ENCODE assay signal across 25 mouse cellular contexts in the genomic region with DNA sequence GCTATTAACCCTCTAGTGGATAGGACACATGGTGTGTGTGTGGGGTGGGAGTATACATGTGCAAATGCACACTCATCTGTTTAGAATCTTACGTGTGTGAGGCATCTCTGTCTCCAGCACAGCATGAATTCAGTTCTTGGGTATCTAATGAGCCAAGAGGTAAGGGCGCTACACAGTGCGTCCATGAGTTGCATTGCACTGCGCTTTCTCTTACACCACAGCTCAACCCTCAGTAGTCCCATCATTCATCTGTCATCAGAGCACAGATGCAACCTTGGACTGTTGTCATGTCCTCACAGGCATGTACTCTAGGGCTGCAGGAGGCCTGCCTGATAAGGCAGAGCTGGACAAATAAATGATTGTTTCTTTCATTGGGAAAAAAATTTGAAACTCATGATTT. TPM values are rescaled to one million over a fixed set of nuclear protein-coding genes. Genes with fewer than 3 reads are reported as not detected.
DNase-seq lines count a peak whose midpoint lies in the region; ATAC-seq lines count a peak whose summit lies in the region.
"Had no signal": no experiment of that assay in that cellular context is flagged by ENCODE, and none has a peak within 500 bp of the region (broad histone marks: within the 10 kb centered on the region; RNA-seq: fewer than 3 reads in every experiment).

No protein-coding gene starts in this region.

- no peak for DNase-seq in hindbrain, embryonic 10.5 days (ENCODE audit: low spot score)
- no peak for DNase-seq in midbrain, embryonic 14.5 days
- DNase-seq in gastrocnemius, postnatal 36 days = no peak
- DNase-seq: adrenal gland, postnatal 14 days; cerebellum, adult 11 months; cerebellum, adult 9-10 months; cerebellum, postnatal 36 days; heart, postnatal 10 days; kidney, postnatal 25 days; lung, adult 18-20 months; lung, postnatal 14 days had no signal

- H3K4me1 ChIP-seq in hindbrain, embryonic 13.5 days (replicated peaks) = peaks cover 27% of the 10 kb centered on the region
- peaks cover 18% of the 10 kb centered on the region for H3K4me1 ChIP-seq in hindbrain, embryonic 10.5 days (replicated peaks)
- H3K4me1 ChIP-seq in midbrain, embryonic 16.5 days (ENCODE audit: control insufficient read depth, insufficient read depth, low read length) = 0 out of 2 replicates have a peak, but pooled peaks cover 9% of the 10 kb centered on the region
- 0 out of 2 replicates have a peak, but pooled peaks cover 6% of the 10 kb centered on the region for H3K4me1 ChIP-seq in midbrain, embryonic 14.5 days (ENCODE audit: control insufficient read depth, insufficient read depth, low read length)
- peaks cover 14% of the 10 kb centered on the region for H3K4me1 ChIP-seq in hindbrain, embryonic 16.5 days (ENCODE audit: control insufficient read depth, insufficient read depth, low read depth, low read length)
- peaks cover 22% of the 10 kb centered on the region for H3K4me1 ChIP-seq in neural tube, embryonic 15.5 days

- no peak overlapping the region for H3K4me3 ChIP-seq in hindbrain, embryonic 13.5 days
- H3K4me3 ChIP-seq in hindbrain, embryonic 10.5 days = no peak overlapping the region
- H3K4me3 ChIP-seq in midbrain, embryonic 16.5 days (ENCODE audit: low read depth, low read length) = no peak overlapping the region
- no peak overlapping the region for H3K4me3 ChIP-seq in midbrain, embryonic 14.5 days (replicated peaks; ENCODE audit: low read depth, low read length)
- no peak overlapping the region for H3K4me3 ChIP-seq in hindbrain, embryonic 16.5 days (ENCODE audit: low read length)
- no peak overlapping the region for H3K4me3 ChIP-seq in neural tube, embryonic 15.5 days (replicated peaks)
- H3K4me3 ChIP-seq: heart, embryonic 13.5 days; limb, embryonic 13.5 days; liver, embryonic 12.5 days; midbrain, embryonic 10.5 days; stomach, embryonic 15.5 days had no signal

- H3K9me3 ChIP-seq in hindbrain, embryonic 13.5 days = no peaks in the 10 kb centered on the region
- no peaks in the 10 kb centered on the region for H3K9me3 ChIP-seq in hindbrain, embryonic 10.5 days
- no peaks in the 10 kb centered on the region for H3K9me3 ChIP-seq in midbrain, embryonic 16.5 days (replicated peaks; ENCODE audit: control insufficient read depth, low read length, poor library complexity, severe bottlenecking)
- H3K9me3 ChIP-seq in midbrain, embryonic 14.5 days (ENCODE audit: control insufficient read depth, low read length) = no peaks in the 10 kb centered on the region
- H3K9me3 ChIP-seq in hindbrain, embryonic 16.5 days (ENCODE audit: control insufficient read depth, low read length) = no peaks in the 10 kb centered on the region
- no peaks in the 10 kb centered on the region for H3K9me3 ChIP-seq in neural tube, embryonic 15.5 days (replicated peaks)
- H3K9me3 ChIP-seq: heart, embryonic 13.5 days; limb, embryonic 13.5 days; liver, embryonic 12.5 days; midbrain, embryonic 10.5 days; stomach, embryonic 15.5 days had no signal

- H3K27me3 ChIP-seq in hindbrain, embryonic 13.5 days = no peaks in the 10 kb centered on the region
- H3K27me3 ChIP-seq in hindbrain, embryonic 10.5 days (ENCODE audit: insufficient read depth, poor library complexity, severe bottlenecking) = no peaks in the 10 kb centered on the region
- no peaks in the 10 kb centered on the region for H3K27me3 ChIP-seq in midbrain, embryonic 16.5 days (ENCODE audit: control insufficient read depth, insufficient read depth, low read depth, low read length)
- no peaks in the 10 kb centered on the region for H3K27me3 ChIP-seq in midbrain, embryonic 14.5 days (ENCODE audit: control insufficient read depth, insufficient read depth, low read length)
- no peaks in the 10 kb centered on the region for H3K27me3 ChIP-seq in hindbrain, embryonic 16.5 days (replicated peaks; ENCODE audit: control insufficient read depth, insufficient read depth, low read length)
- no peaks in the 10 kb centered on the region for H3K27me3 ChIP-seq in neural tube, embryonic 15.5 days (replicated peaks)
- H3K27me3 ChIP-seq: limb, embryonic 13.5 days; liver, embryonic 12.5 days; stomach, embryonic 15.5 days had no signal

- H3K36me3 ChIP-seq in hindbrain, embryonic 13.5 days = no peaks in the 10 kb centered on the region
- H3K36me3 ChIP-seq in hindbrain, embryonic 10.5 days = no peaks in the 10 kb centered on the region
- no peaks in the 10 kb centered on the region for H3K36me3 ChIP-seq in midbrain, embryonic 16.5 days (ENCODE audit: control insufficient read depth, insufficient read depth, low read length)
- no peaks in the 10 kb centered on the region for H3K36me3 ChIP-seq in midbrain, embryonic 14.5 days (ENCODE audit: control insufficient read depth, insufficient read depth, low read length)
- H3K36me3 ChIP-seq in hindbrain, embryonic 16.5 days (ENCODE audit: control insufficient read depth, insufficient read depth, low read length) = no peaks in the 10 kb centered on the region
- no peaks in the 10 kb centered on the region for H3K36me3 ChIP-seq in neural tube, embryonic 15.5 days
- H3K36me3 ChIP-seq: heart, embryonic 13.5 days; limb, embryonic 13.5 days; liver, embryonic 12.5 days; midbrain, embryonic 10.5 days; stomach, embryonic 15.5 days had no signal

- H3K27ac ChIP-seq in hindbrain, embryonic 13.5 days = peak overlapping the region; percentile 72
- H3K27ac ChIP-seq in hindbrain, embryonic 10.5 days = no peak overlapping the region
- H3K27ac ChIP-seq in midbrain, embryonic 16.5 days (ENCODE audit: low read length) = peak overlapping the region; percentile 28; the same call in 1 of the 2 replicates
- no peak overlapping the region; the same call in 1 of the 2 replicates for H3K27ac ChIP-seq in midbrain, embryonic 14.5 days (replicated peaks; ENCODE audit: low read depth, low read length)
- H3K27ac ChIP-seq in hindbrain, embryonic 16.5 days (ENCODE audit: low read depth, low read length) = no peak overlapping the region
- 0 out of 2 replicates have a peak overlapping the region, but pooled peaks have one; percentile 20 for H3K27ac ChIP-seq in neural tube, embryonic 15.5 days (replicated peaks)
- H3K27ac ChIP-seq: heart, embryonic 13.5 days; limb, embryonic 13.5 days; liver, embryonic 12.5 days; midbrain, embryonic 10.5 days; stomach, embryonic 15.5 days had no signal

- no peak overlapping the region for H3K4me2 ChIP-seq in hindbrain, embryonic 13.5 days
- H3K4me2 ChIP-seq in midbrain, embryonic 16.5 days (ENCODE audit: low read length) = no peak overlapping the region
- no peak overlapping the region for H3K4me2 ChIP-seq in midbrain, embryonic 14.5 days (ENCODE audit: low read length)
- no peak overlapping the region for H3K4me2 ChIP-seq in hindbrain, embryonic 16.5 days (ENCODE audit: low read length)
- no peak overlapping the region for H3K4me2 ChIP-seq in neural tube, embryonic 15.5 days
- H3K4me2 ChIP-seq: heart, embryonic 13.5 days; limb, embryonic 13.5 days; liver, embryonic 12.5 days; stomach, embryonic 15.5 days had no signal

- WGBS in hindbrain, embryonic 13.5 days = 63% methylated on average over 4 of the region's 4 CpGs
- 88% methylated on average over 4 of the region's 4 CpGs for WGBS in hindbrain, embryonic 10.5 days
- 73% methylated on average over 4 of the region's 4 CpGs for WGBS in midbrain, embryonic 16.5 days
- WGBS in midbrain, embryonic 14.5 days = 83% methylated on average over 4 of the region's 4 CpGs
- WGBS in hindbrain, embryonic 16.5 days = 74% methylated on average over 4 of the region's 4 CpGs
- WGBS in neural tube, embryonic 15.5 days = 54% methylated on average over 4 of the region's 4 CpGs

- intact Hi-C loops in gastrocnemius, postnatal 36 days (cut with DNase I) = no loop called here

- no peak overlapping the region for H3K9ac ChIP-seq in hindbrain, embryonic 13.5 days
- no peak overlapping the region for H3K9ac ChIP-seq in midbrain, embryonic 16.5 days (ENCODE audit: low read depth, low read length)
- no peak overlapping the region for H3K9ac ChIP-seq in midbrain, embryonic 14.5 days (replicated peaks; ENCODE audit: low read length)
- no peak overlapping the region for H3K9ac ChIP-seq in hindbrain, embryonic 16.5 days (ENCODE audit: low read depth, low read length)
- 0 out of 2 replicates have a peak overlapping the region, but pooled peaks have one; percentile 11 for H3K9ac ChIP-seq in neural tube, embryonic 15.5 days (replicated peaks)
- H3K9ac ChIP-seq: heart, embryonic 13.5 days; limb, embryonic 13.5 days; liver, embryonic 12.5 days; stomach, embryonic 15.5 days had no signal

- 0 out of 2 replicates have a peak, but pooled peaks have one; percentile 57 for ATAC-seq in hindbrain, embryonic 13.5 days (ENCODE audit: low FRiP score)
- ATAC-seq in midbrain, embryonic 16.5 days = 0 out of 2 replicates have a peak, but pooled peaks have one; percentile 32
- ATAC-seq in midbrain, embryonic 14.5 days (ENCODE audit: low FRiP score, low TSS enrichment) = no peak
- peak; percentile 61 for ATAC-seq in hindbrain, embryonic 16.5 days
- no peak for ATAC-seq in neural tube, embryonic 15.5 days (ENCODE audit: low FRiP score)
- ATAC-seq: forebrain, embryonic 14.5 days; intestine, postnatal 0 days; liver, embryonic 12.5 days; Patski had no signal

RNA-seq across cellular contexts. Expression of gene Phc2, which starts 18.0 kb away (rescaled TPM):
- 31.3 and 35.8 TPM in 2 replicates for polyA plus RNA-seq in hindbrain, embryonic 13.5 days (2015; fragmentation: Nextera tagmentation; extraction: Ambion mirVana)
- 41.9 and 62.2 TPM in 2 replicates for polyA plus RNA-seq in hindbrain, embryonic 10.5 days (2016; fragmentation: Nextera tagmentation; extraction: Ambion mirVana)
- 19.5 and 22.6 TPM in 2 replicates for polyA plus RNA-seq in midbrain, embryonic 16.5 days (2015; fragmentation: Nextera tagmentation; extraction: Ambion mirVana)
- 48.4 and 54.2 TPM in 2 replicates for polyA plus RNA-seq in midbrain, embryonic 14.5 days (2014; fragmentation: Nextera tagmentation; extraction: Ambion mirVana)
- 19.9 and 23.5 TPM in 2 replicates for polyA plus RNA-seq in hindbrain, embryonic 16.5 days (2015; fragmentation: Nextera tagmentation; extraction: Ambion mirVana)
- polyA plus RNA-seq in neural tube, embryonic 15.5 days (2015; fragmentation: Nextera tagmentation; extraction: Ambion mirVana) = 47.6 and 54.5 TPM in 2 replicates
- 10 to 100 TPM; 15.5 to 17.8 TPM for total RNA-seq in gastrocnemius, postnatal 36 days (2021)

RNA-seq across cellular contexts. Expression of gene Tlr12, which starts 54.1 kb away (rescaled TPM):
- polyA plus RNA-seq in hindbrain, embryonic 13.5 days (2015; fragmentation: Nextera tagmentation; extraction: Ambion mirVana) = 1.3 and 1.4 TPM in 2 replicates
- 0.67 and 0.96 TPM in 2 replicates for polyA plus RNA-seq in hindbrain, embryonic 10.5 days (2016; fragmentation: Nextera tagmentation; extraction: Ambion mirVana)
- 1.9 and 4.1 TPM in 2 replicates for polyA plus RNA-seq in midbrain, embryonic 16.5 days (2015; fragmentation: Nextera tagmentation; extraction: Ambion mirVana)
- polyA plus RNA-seq in midbrain, embryonic 14.5 days (2014; fragmentation: Nextera tagmentation; extraction: Ambion mirVana) = 0.61 and 1.2 TPM in 2 replicates
- polyA plus RNA-seq in hindbrain, embryonic 16.5 days (2015; fragmentation: Nextera tagmentation; extraction: Ambion mirVana) = 1.6 and 2.0 TPM in 2 replicates
- polyA plus RNA-seq in neural tube, embryonic 15.5 days (2015; fragmentation: Nextera tagmentation; extraction: Ambion mirVana) = 2.0 and 3.0 TPM in 2 replicates
- under 1 TPM in 1 of 2 experiments, not detected in 1; 0.71 TPM for total RNA-seq in gastrocnemius, postnatal 36 days (2021)
- total RNA-seq: gastrocnemius, adult 8-10 months; MEL had no signal
- polyA plus RNA-seq: Patski had no signal

Comparison
In these comparisons a context has a peak if more than half of its experiments do, and no peak if none do; other contexts are left out.
1. ATAC-seq: peak in hindbrain, embryonic 13.5 days (single experiment), midbrain, embryonic 16.5 days (single experiment) and hindbrain, embryonic 16.5 days (single experiment); none in midbrain, embryonic 14.5 days (single experiment) and neural tube, embryonic 15.5 days (single experiment).
2. H3K27ac ChIP-seq: peak in hindbrain, embryonic 13.5 days (single experiment), midbrain, embryonic 16.5 days (single experiment) and neural tube, embryonic 15.5 days (single experiment); none in hindbrain, embryonic 10.5 days (single experiment), midbrain, embryonic 14.5 days (single experiment) and hindbrain, embryonic 16.5 days (single experiment).